Mouse (Mus musculus): ENCODE measurements around the gene AC129217.1.

- no peak for TF ChIP-seq POLR2A (IDR thresholded peaks at IDR 0.05; ENCODE audit: low read depth, low read length)
- no peak for TF ChIP-seq CTCF (IDR thresholded peaks at IDR 0.05; ENCODE audit: extremely low read depth, insufficient read length, insufficient replicate concordance, low read depth, low read length)
These were observed 20.9 kb downstream of the AC129217.1 start, which contains the start of gene Lrrn4cl for GRCm38 (mm10) chr19:8850402-8850901.

Measured in small intestine, adult 2 months (tissue).